Mouse (Mus musculus) hindlimb bud, embryonic 11.5 days (tissue): Measurements from ENCODE around the gene Gfm2.

Source experiments
- DNase-seq: peaks from one replicate; pipeline ENCODE4 v3.0.0-alpha.2; 2012; ENCODE audit warnings: low read depth, low spot score; ENCODE audit errors: extremely low spot score

The Gfm2 gene

DNA sequence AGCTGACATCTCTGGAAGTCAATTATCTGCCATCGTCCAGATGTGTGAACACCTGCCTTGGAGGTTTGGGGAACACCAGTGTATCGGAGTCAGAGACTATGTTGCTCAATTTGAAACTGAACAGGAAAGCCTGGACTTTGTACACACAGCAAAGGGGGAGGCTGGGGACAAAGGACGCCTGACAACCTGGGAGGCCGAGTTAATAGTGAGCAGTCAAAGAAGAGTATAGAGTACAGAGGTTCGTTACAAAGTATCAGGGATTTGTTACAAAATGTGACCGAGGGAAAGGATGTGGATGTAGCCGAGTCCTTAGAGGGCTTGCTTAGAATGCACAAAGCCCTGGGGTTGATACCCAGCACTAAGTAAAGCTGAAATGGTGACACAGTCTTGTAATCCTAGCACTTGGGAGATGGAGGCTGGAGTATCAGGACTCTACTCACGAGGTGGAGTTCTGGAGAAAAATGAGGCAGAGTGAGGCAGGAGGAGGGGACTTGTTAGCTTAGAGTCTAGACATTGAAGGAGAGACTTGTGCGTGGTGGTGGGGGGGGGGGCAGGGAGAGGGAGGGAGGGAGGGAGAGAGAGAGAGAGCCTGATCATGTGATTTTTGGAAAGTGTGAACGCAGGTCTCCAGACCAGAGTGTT lies 86.7 kb downstream of the Gfm2 start:
- DNase-seq: no peak

DNA sequence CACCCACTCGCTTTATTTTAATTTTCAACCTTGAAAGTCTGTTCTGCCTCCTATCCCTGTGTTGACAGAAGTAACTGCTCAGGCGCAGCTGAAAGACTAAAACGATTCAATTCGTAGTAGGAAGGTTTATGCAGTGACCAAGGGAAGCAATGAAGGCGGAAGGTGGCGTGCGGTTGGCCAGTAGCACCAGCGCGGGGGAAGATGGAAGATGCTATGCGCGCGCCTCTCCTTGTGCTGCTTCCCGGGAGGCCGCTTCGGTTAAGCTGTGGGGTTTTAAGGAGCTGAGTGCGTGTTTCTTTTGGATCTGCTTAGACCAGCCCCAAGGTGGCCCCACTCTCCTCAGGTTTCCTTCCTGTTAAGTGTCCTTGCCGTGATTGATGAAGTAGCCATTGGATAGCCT lies 87.4 kb downstream of the Gfm2 start:
- DNase-seq: no peak

DNA sequence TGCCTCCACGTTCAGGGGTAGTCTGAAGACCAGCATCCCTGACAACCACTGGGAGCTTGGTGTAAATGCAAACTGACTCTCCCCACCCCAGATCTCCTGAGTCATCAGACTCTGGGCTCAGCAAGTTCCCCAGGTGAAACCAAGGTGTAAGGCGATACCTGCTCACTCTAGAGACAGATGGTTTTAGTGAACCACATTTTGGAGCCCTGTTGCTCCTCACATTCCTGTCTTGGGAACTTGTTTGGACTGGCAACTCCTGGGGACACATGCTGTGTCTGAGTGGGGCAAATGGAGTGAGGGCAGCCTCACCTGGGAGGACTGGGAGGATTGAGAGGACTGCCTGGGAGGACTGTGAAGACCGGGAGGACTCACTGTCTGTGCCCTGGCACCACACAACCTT lies 90.1 kb downstream of the Gfm2 start:
- DNase-seq: no peak

DNA sequence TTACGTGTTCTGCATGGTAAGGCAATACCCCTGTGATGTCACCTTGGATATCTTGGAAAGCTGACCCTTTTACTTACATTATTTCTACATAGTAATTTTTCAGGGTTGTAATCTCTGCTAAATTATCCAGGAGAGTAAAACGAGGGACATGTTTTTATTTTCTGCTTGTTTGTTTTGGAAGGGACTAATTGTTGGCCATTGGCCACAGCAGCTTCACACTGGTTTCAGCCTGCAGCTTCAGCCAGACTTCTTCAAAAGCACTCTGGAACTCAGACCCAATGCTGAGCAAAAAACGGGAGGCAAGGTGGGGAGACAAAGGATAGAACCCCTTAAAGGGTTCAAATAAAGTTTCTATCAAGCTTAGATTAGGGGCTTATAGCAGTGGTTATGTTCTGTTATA lies 92.4 kb downstream of the Gfm2 start:
- DNase-seq: no peak
